In the genomic region with DNA sequence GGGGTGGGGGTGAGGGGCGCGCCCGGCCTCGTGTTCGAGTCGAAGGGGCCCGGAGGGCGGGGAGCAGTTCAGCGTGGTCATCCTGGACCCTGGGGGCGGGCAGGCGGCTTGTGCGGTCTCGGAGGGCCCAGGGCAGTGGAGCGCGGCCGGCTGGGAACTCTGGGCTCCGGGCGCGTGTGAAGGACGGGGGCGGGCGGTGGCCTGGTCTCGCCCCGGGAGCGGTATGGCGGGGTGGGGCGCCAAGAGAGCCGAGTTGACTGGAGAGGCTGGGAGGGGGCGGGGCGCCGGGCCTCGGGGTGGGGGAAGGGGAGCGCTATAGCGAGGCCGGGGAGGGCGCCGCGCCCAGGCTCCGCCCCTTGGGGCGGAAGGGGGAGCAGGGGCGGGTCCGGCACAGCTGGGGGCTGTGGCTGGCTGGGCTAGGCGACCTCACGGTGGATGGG, we compare ENCODE assay signal across 8 mouse cellular contexts. TPM values are rescaled to one million over a fixed set of nuclear protein-coding genes. Genes with fewer than 3 reads are reported as not detected.
A peak's percentile ranks its signal among the peaks of the same experiment; 100 is the strongest.
DNase-seq lines count a peak whose midpoint lies in the region; ATAC-seq and TF ChIP-seq lines count a peak whose summit lies in the region.

No protein-coding gene starts in this region.

- H3K9ac ChIP-seq in embryonic facial prominence, embryonic 11.5 days (replicated peaks; ENCODE audit: low read length): peak overlapping the region; percentile 98
- peak overlapping the region; percentile 95 for H3K9ac ChIP-seq in kidney, embryonic 15.5 days
- H3K9ac ChIP-seq in liver, embryonic 15.5 days: peak overlapping the region; percentile 99
- peak overlapping the region; percentile 90 for H3K9ac ChIP-seq in stomach, postnatal 0 days (ENCODE audit: low read length)

- peak overlapping the region; percentile 50 for H3K4me2 ChIP-seq in embryonic facial prominence, embryonic 11.5 days (ENCODE audit: low read depth, low read length)
- H3K4me2 ChIP-seq in kidney, embryonic 15.5 days: peak overlapping the region; percentile 59
- peak overlapping the region; percentile 95 for H3K4me2 ChIP-seq in liver, embryonic 15.5 days
- H3K4me2 ChIP-seq in stomach, postnatal 0 days (replicated peaks; ENCODE audit: low read depth): peak overlapping the region; percentile 69

- H3K9me3 ChIP-seq in embryonic facial prominence, embryonic 11.5 days (replicated peaks; ENCODE audit: control insufficient read depth, low read length): no peaks in the 10 kb centered on the region
- H3K9me3 ChIP-seq in heart, embryonic 10.5 days: no peaks in the 10 kb centered on the region
- no peaks in the 10 kb centered on the region for H3K9me3 ChIP-seq in kidney, embryonic 15.5 days (replicated peaks)
- H3K9me3 ChIP-seq in liver, embryonic 15.5 days (replicated peaks): no peaks in the 10 kb centered on the region
- no peaks in the 10 kb centered on the region for H3K9me3 ChIP-seq in stomach, postnatal 0 days (ENCODE audit: control insufficient read depth, low read length)

- no peaks in the 10 kb centered on the region; the same call in none of the 2 replicates for H3K4me1 ChIP-seq in embryonic facial prominence, embryonic 11.5 days (ENCODE audit: control insufficient read depth, insufficient read depth, low read length)
- H3K4me1 ChIP-seq in heart, embryonic 10.5 days: peaks cover 45% of the 10 kb centered on the region
- H3K4me1 ChIP-seq in kidney, embryonic 15.5 days: peaks cover 54% of the 10 kb centered on the region
- peaks cover 73% of the 10 kb centered on the region for H3K4me1 ChIP-seq in liver, embryonic 15.5 days (replicated peaks)
- H3K4me1 ChIP-seq in stomach, postnatal 0 days (replicated peaks; ENCODE audit: control insufficient read depth, insufficient read depth): no peaks in the 10 kb centered on the region; the same call in 1 of the 2 replicates

- H3K36me3 ChIP-seq in embryonic facial prominence, embryonic 11.5 days (replicated peaks; ENCODE audit: control insufficient read depth, insufficient read depth, low read depth, low read length): peaks cover 11% of the 10 kb centered on the region
- peaks cover 49% of the 10 kb centered on the region for H3K36me3 ChIP-seq in heart, embryonic 10.5 days
- peaks cover 44% of the 10 kb centered on the region for H3K36me3 ChIP-seq in kidney, embryonic 15.5 days
- peaks cover 51% of the 10 kb centered on the region for H3K36me3 ChIP-seq in liver, embryonic 15.5 days (replicated peaks)
- peaks cover 20% of the 10 kb centered on the region for H3K36me3 ChIP-seq in stomach, postnatal 0 days (ENCODE audit: control insufficient read depth, insufficient read depth, low read length)

- TF ChIP-seq CTCF in stomach, postnatal 0 days (IDR thresholded peaks at IDR 0.05; ENCODE audit: low read depth): no peak

- no peak for TF ChIP-seq EP300 in stomach, postnatal 0 days (optimal IDR thresholded peaks at IDR 0.05)

- H3K27ac ChIP-seq in embryonic facial prominence, embryonic 11.5 days (replicated peaks; ENCODE audit: low read depth, low read length): peak overlapping the region; percentile 97
- H3K27ac ChIP-seq in heart, embryonic 10.5 days: peak overlapping the region; percentile 97
- H3K27ac ChIP-seq in kidney, embryonic 15.5 days: peak overlapping the region; percentile 99
- peak overlapping the region; percentile 99 for H3K27ac ChIP-seq in liver, embryonic 15.5 days (replicated peaks)
- H3K27ac ChIP-seq in stomach, postnatal 0 days (replicated peaks): peak overlapping the region; percentile 98

- H3K4me3 ChIP-seq in embryonic facial prominence, embryonic 11.5 days (ENCODE audit: low read depth, low read length): peak overlapping the region; percentile 98
- peak overlapping the region; percentile 99 for H3K4me3 ChIP-seq in heart, embryonic 10.5 days
- peak overlapping the region; percentile 85 for H3K4me3 ChIP-seq in kidney, embryonic 15.5 days (replicated peaks)
- peak overlapping the region; percentile 89 for H3K4me3 ChIP-seq in liver, embryonic 15.5 days (replicated peaks)
- H3K4me3 ChIP-seq in stomach, postnatal 0 days (ENCODE audit: low read depth, low read length): peak overlapping the region; percentile 92

- no peaks in the 10 kb centered on the region for H3K27me3 ChIP-seq in embryonic facial prominence, embryonic 11.5 days (ENCODE audit: control insufficient read depth, insufficient read depth, low read length)
- H3K27me3 ChIP-seq in heart, embryonic 10.5 days (ENCODE audit: insufficient read depth, poor library complexity, severe bottlenecking): no peaks in the 10 kb centered on the region
- H3K27me3 ChIP-seq in kidney, embryonic 15.5 days: no peaks in the 10 kb centered on the region
- no peaks in the 10 kb centered on the region for H3K27me3 ChIP-seq in liver, embryonic 15.5 days
- H3K27me3 ChIP-seq in stomach, postnatal 0 days (ENCODE audit: control insufficient read depth, insufficient read depth, low read length): no peaks in the 10 kb centered on the region

- ATAC-seq in embryonic facial prominence, embryonic 11.5 days (replicated peaks; ENCODE audit: insufficient number of reproducible peaks, low FRiP score, low TSS enrichment, low read depth): peak; percentile 42
- peak; percentile 72 for ATAC-seq in kidney, embryonic 15.5 days (replicated peaks; ENCODE audit: low FRiP score)
- ATAC-seq in liver, embryonic 15.5 days (ENCODE audit: insufficient read depth): peak; percentile 60
- peak; percentile 69 for ATAC-seq in stomach, postnatal 0 days (ENCODE audit: low FRiP score, low TSS enrichment)

- WGBS in embryonic facial prominence, embryonic 11.5 days: under 1% methylated on average over 30 of the region's 44 CpGs
- WGBS in heart, embryonic 10.5 days: under 1% methylated on average over 40 of the region's 44 CpGs
- WGBS in kidney, embryonic 15.5 days: under 1% methylated on average over 41 of the region's 44 CpGs
- under 1% methylated on average over 42 of the region's 44 CpGs for WGBS in liver, embryonic 15.5 days (ENCODE audit: insufficient replicate concordance)
- under 1% methylated on average over 29 of the region's 44 CpGs for WGBS in stomach, postnatal 0 days

- DNase-seq in A20 (ENCODE audit: low read depth, low spot score): peak; percentile 90
- peak; percentile 95 for DNase-seq in adrenal gland, postnatal 10 days
- peak; percentile 90 for DNase-seq in embryonic facial prominence, embryonic 11.5 days (ENCODE audit: low spot score)
- DNase-seq in heart, embryonic 10.5 days (ENCODE audit: low spot score): peak; percentile 96
- DNase-seq in neural tube, embryonic 10.5 days (ENCODE audit: extremely low spot score, low spot score): peak; percentile 89
- peak; percentile 97 for DNase-seq in stomach, postnatal 0 days (ENCODE audit: low spot score)

RNA-seq across cellular contexts. Expression of a gene that starts 1.5 kb away (rescaled TPM):
- 10 to 100 TPM; 43.5 to 50.5 TPM for total RNA-seq in adrenal gland, postnatal 10 days (2021)
- polyA plus RNA-seq in embryonic facial prominence, embryonic 11.5 days (2014; fragmentation: Nextera tagmentation; extraction: Ambion mirVana): 57.7 and 58.0 TPM in 2 replicates
- 51.8 and 73.3 TPM in 2 replicates for polyA plus RNA-seq in heart, embryonic 10.5 days (2016; fragmentation: Nextera tagmentation; extraction: Ambion mirVana)
- 75.8 and 78.8 TPM in 2 replicates for polyA plus RNA-seq in kidney, embryonic 15.5 days (2015; fragmentation: Nextera tagmentation; extraction: Ambion mirVana)
- polyA plus RNA-seq in liver, embryonic 15.5 days (2015; fragmentation: Nextera tagmentation; extraction: Ambion mirVana): 23.1 and 24.0 TPM in 2 replicates
- 34.4 and 38.5 TPM in 2 replicates for polyA plus RNA-seq in stomach, postnatal 0 days (2015; fragmentation: Nextera tagmentation; extraction: Ambion mirVana)

RNA-seq across cellular contexts. Expression of a gene that starts 3.3 kb away (rescaled TPM):
- 10 to 100 TPM; 15.7 to 23.0 TPM for total RNA-seq in adrenal gland, postnatal 10 days (2021)
- polyA plus RNA-seq in embryonic facial prominence, embryonic 11.5 days (2014; fragmentation: Nextera tagmentation; extraction: Ambion mirVana): 34.9 and 35.7 TPM in 2 replicates
- 29.5 and 40.3 TPM in 2 replicates for polyA plus RNA-seq in heart, embryonic 10.5 days (2016; fragmentation: Nextera tagmentation; extraction: Ambion mirVana)
- 38.2 and 43.2 TPM in 2 replicates for polyA plus RNA-seq in kidney, embryonic 15.5 days (2015; fragmentation: Nextera tagmentation; extraction: Ambion mirVana)
- 5.3 and 5.5 TPM in 2 replicates for polyA plus RNA-seq in liver, embryonic 15.5 days (2015; fragmentation: Nextera tagmentation; extraction: Ambion mirVana)
- 9.8 and 11.1 TPM in 2 replicates for polyA plus RNA-seq in stomach, postnatal 0 days (2015; fragmentation: Nextera tagmentation; extraction: Ambion mirVana)

RNA-seq across cellular contexts. Expression of a gene that starts 6.1 kb away (rescaled TPM):
- total RNA-seq in adrenal gland, postnatal 10 days (2021): 100 to 1,000 TPM; 339 to 345 TPM
- 474 and 509 TPM in 2 replicates for polyA plus RNA-seq in embryonic facial prominence, embryonic 11.5 days (2014; fragmentation: Nextera tagmentation; extraction: Ambion mirVana)
- polyA plus RNA-seq in heart, embryonic 10.5 days (2016; fragmentation: Nextera tagmentation; extraction: Ambion mirVana): 365 and 379 TPM in 2 replicates
- 447 and 450 TPM in 2 replicates for polyA plus RNA-seq in kidney, embryonic 15.5 days (2015; fragmentation: Nextera tagmentation; extraction: Ambion mirVana)
- polyA plus RNA-seq in liver, embryonic 15.5 days (2015; fragmentation: Nextera tagmentation; extraction: Ambion mirVana): 252 and 262 TPM in 2 replicates
- 536 and 544 TPM in 2 replicates for polyA plus RNA-seq in stomach, postnatal 0 days (2015; fragmentation: Nextera tagmentation; extraction: Ambion mirVana)

RNA-seq across cellular contexts. Expression of a gene that starts 14.8 kb away (rescaled TPM):
- total RNA-seq in adrenal gland, postnatal 10 days (2021): 10 to 100 TPM; 66.8 to 71.4 TPM
- polyA plus RNA-seq in embryonic facial prominence, embryonic 11.5 days (2014; fragmentation: Nextera tagmentation; extraction: Ambion mirVana): 156 and 157 TPM in 2 replicates
- polyA plus RNA-seq in heart, embryonic 10.5 days (2016; fragmentation: Nextera tagmentation; extraction: Ambion mirVana): 135 and 147 TPM in 2 replicates
- 116 and 120 TPM in 2 replicates for polyA plus RNA-seq in kidney, embryonic 15.5 days (2015; fragmentation: Nextera tagmentation; extraction: Ambion mirVana)
- polyA plus RNA-seq in liver, embryonic 15.5 days (2015; fragmentation: Nextera tagmentation; extraction: Ambion mirVana): 58.1 and 60.5 TPM in 2 replicates
- 73.1 and 73.4 TPM in 2 replicates for polyA plus RNA-seq in stomach, postnatal 0 days (2015; fragmentation: Nextera tagmentation; extraction: Ambion mirVana)

RNA-seq across cellular contexts. Expression of a gene that starts 16.1 kb away (rescaled TPM):
- 100 to 1,000 TPM; 117 to 148 TPM for total RNA-seq in adrenal gland, postnatal 10 days (2021)
- polyA plus RNA-seq in embryonic facial prominence, embryonic 11.5 days (2014; fragmentation: Nextera tagmentation; extraction: Ambion mirVana): 26.2 and 26.5 TPM in 2 replicates
- polyA plus RNA-seq in heart, embryonic 10.5 days (2016; fragmentation: Nextera tagmentation; extraction: Ambion mirVana): 20.5 and 23.8 TPM in 2 replicates
- 31.0 and 31.7 TPM in 2 replicates for polyA plus RNA-seq in kidney, embryonic 15.5 days (2015; fragmentation: Nextera tagmentation; extraction: Ambion mirVana)
- polyA plus RNA-seq in liver, embryonic 15.5 days (2015; fragmentation: Nextera tagmentation; extraction: Ambion mirVana): 8.9 and 11.9 TPM in 2 replicates
- 13.1 and 14.9 TPM in 2 replicates for polyA plus RNA-seq in stomach, postnatal 0 days (2015; fragmentation: Nextera tagmentation; extraction: Ambion mirVana)

Comparison
In these comparisons a context has a peak if more than half of its experiments do, and no peak if none do; other contexts are left out.
1. Peak in every context shown above with its lines: DNase-seq, ATAC-seq, H3K4me3 ChIP-seq and H3K27ac ChIP-seq.